Mouse (Mus musculus): ENCODE results near the gene Tsnax.

DNA sequence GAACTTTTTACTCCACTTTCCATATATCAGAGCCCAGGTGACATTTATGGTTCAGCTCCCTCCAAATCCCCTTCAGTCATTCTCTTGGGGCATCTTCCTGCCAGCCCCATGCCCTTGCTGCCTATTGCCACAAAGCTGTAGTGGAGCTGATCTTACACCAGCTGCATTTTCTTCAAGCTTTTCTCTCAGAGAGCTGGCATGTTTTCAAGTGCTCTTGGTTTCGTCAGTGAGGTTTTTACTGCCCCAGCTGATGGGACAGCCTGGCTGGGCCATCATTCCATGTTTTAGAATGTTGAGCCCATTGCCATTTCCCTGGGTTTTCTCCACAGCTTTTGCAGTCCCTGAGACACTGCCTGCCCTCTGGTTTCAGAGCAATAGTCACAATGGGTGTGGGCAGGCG, 17.0 kb upstream of the Tsnax start:
- TF ChIP-seq ZC3H11A (IDR thresholded peaks at IDR 0.05; ENCODE audit: borderline replicate concordance, low read depth, low read length) (no peak), MAFK (IDR thresholded peaks at IDR 0.05; ENCODE audit: insufficient read depth, low read depth, low read length) (no peak), ZNF384 (IDR thresholded peaks at IDR 0.05; ENCODE audit: low read depth, low read length) (no peak), CHD2 (IDR thresholded peaks at IDR 0.05; ENCODE audit: low read depth, low read length) (no peak)

All from ES-E14 (cell line).